Mouse (Mus musculus): ENCODE data around the gene Nfkbia. TPM values are rescaled to one million over a fixed set of nuclear protein-coding genes. Genes with fewer than 3 reads are reported as not detected.

Nfkbia gene
- polyA plus RNA-seq, 1 experiment from 2014 or later = 41.2 TPM

GRCm38 (mm10) chr12:55484800-55485199 lies 7.6 kb downstream of the Nfkbia start:
- Histone ChIP-seq H3K27me3 (ENCODE audit: control insufficient read depth, insufficient read depth, low read length) (no peaks in the 10 kb centered on the region), H3K4me3 (ENCODE audit: low read depth, low read length) (no peak overlapping the region), H3K9ac (ENCODE audit: low read length) (no peak overlapping the region), H3K4me1 (replicated peaks; ENCODE audit: control insufficient read depth, insufficient read depth, low read length) (no peaks in the 10 kb centered on the region), H3K9me3 (ENCODE audit: control insufficient read depth, low read length) (no peaks in the 10 kb centered on the region), H3K4me2 (ENCODE audit: low read depth, low read length, severe bottlenecking) (no peak overlapping the region), H3K27ac (ENCODE audit: low read depth, low read length) (no peak overlapping the region), H3K36me3 (ENCODE audit: control insufficient read depth, insufficient read depth, low read length) (no peaks in the 10 kb centered on the region; the same call in 1 of the 2 replicates)
- ATAC-seq (replicated peaks; ENCODE audit: low FRiP score) = no peak
- WGBS = 90% methylated on average over 6 of the region's 6 CpGs
- DNase-seq (ENCODE audit: low spot score) = no peak

- no peak overlapping the region for H3K4me2 ChIP-seq (ENCODE audit: low read depth, low read length, severe bottlenecking)
- no peak overlapping the region for H3K27ac ChIP-seq (ENCODE audit: low read depth, low read length)
- H3K4me1 ChIP-seq (replicated peaks; ENCODE audit: control insufficient read depth, insufficient read depth, low read length) = no peaks in the 10 kb centered on the region
- 78% methylated on average over 10 of the region's 10 CpGs for WGBS
- ATAC-seq (replicated peaks; ENCODE audit: low FRiP score) (no peak), DNase-seq (ENCODE audit: low spot score) (no peak)
- H3K9me3 ChIP-seq (ENCODE audit: control insufficient read depth, low read length) = no peaks in the 10 kb centered on the region
- H3K36me3 ChIP-seq (ENCODE audit: control insufficient read depth, insufficient read depth, low read length) = no peaks in the 10 kb centered on the region; the same call in 1 of the 2 replicates
- H3K4me3 ChIP-seq (ENCODE audit: low read depth, low read length) = no peak overlapping the region
- H3K9ac ChIP-seq (ENCODE audit: low read length) = no peak overlapping the region
- no peaks in the 10 kb centered on the region for H3K27me3 ChIP-seq (ENCODE audit: control insufficient read depth, insufficient read depth, low read length)
Measured at GRCm38 (mm10) chr12:55484079-55484774, 8.2 kb downstream of the Nfkbia start.

GRCm38 (mm10) chr12:55483591-55483990 lies 8.9 kb downstream of the Nfkbia start:
- ATAC-seq (replicated peaks; ENCODE audit: low FRiP score) (no peak), DNase-seq (ENCODE audit: low spot score) (no peak)
- Histone ChIP-seq H3K4me1 (replicated peaks; ENCODE audit: control insufficient read depth, insufficient read depth, low read length) (no peaks in the 10 kb centered on the region), H3K27me3 (ENCODE audit: control insufficient read depth, insufficient read depth, low read length) (no peaks in the 10 kb centered on the region), H3K36me3 (ENCODE audit: control insufficient read depth, insufficient read depth, low read length) (no peaks in the 10 kb centered on the region; the same call in 1 of the 2 replicates), H3K9ac (ENCODE audit: low read length) (no peak overlapping the region), H3K4me2 (ENCODE audit: low read depth, low read length, severe bottlenecking) (no peak overlapping the region), H3K4me3 (ENCODE audit: low read depth, low read length) (no peak overlapping the region), H3K27ac (ENCODE audit: low read depth, low read length) (no peak overlapping the region), H3K9me3 (ENCODE audit: control insufficient read depth, low read length) (no peaks in the 10 kb centered on the region)
- 70% methylated on average over 5 of the region's 5 CpGs for WGBS

- 79% methylated on average over 10 of the region's 10 CpGs for WGBS
Measured at GRCm38 (mm10) chr12:55482732-55483131, 9.7 kb downstream of the Nfkbia start.

GRCm38 (mm10) chr12:55481739-55482138 lies 10.7 kb downstream of the Nfkbia start:
- Histone ChIP-seq H3K36me3 (ENCODE audit: control insufficient read depth, insufficient read depth, low read length) (no peaks in the 10 kb centered on the region), H3K4me3 (ENCODE audit: low read depth, low read length) (no peak overlapping the region), H3K4me1 (replicated peaks; ENCODE audit: control insufficient read depth, insufficient read depth, low read length) (no peaks in the 10 kb centered on the region), H3K9ac (ENCODE audit: low read length) (no peak overlapping the region), H3K9me3 (ENCODE audit: control insufficient read depth, low read length) (no peaks in the 10 kb centered on the region), H3K27ac (ENCODE audit: low read depth, low read length) (no peak overlapping the region), H3K27me3 (ENCODE audit: control insufficient read depth, insufficient read depth, low read length) (no peaks in the 10 kb centered on the region), H3K4me2 (ENCODE audit: low read depth, low read length, severe bottlenecking) (no peak overlapping the region)
- no peak for ATAC-seq (replicated peaks; ENCODE audit: low FRiP score)
- 85% methylated on average over 4 of the region's 4 CpGs for WGBS
- no peak for DNase-seq (ENCODE audit: low spot score)

More at GRCm38 (mm10) chr12:55482732-55483131, 9.7 kb downstream of the Nfkbia start:
- Histone ChIP-seq H3K36me3 (ENCODE audit: control insufficient read depth, insufficient read depth, low read length) (no peaks in the 10 kb centered on the region), H3K4me1 (replicated peaks; ENCODE audit: control insufficient read depth, insufficient read depth, low read length) (no peaks in the 10 kb centered on the region), H3K4me3 (ENCODE audit: low read depth, low read length) (no peak overlapping the region), H3K27me3 (ENCODE audit: control insufficient read depth, insufficient read depth, low read length) (no peaks in the 10 kb centered on the region), H3K27ac (ENCODE audit: low read depth, low read length) (no peak overlapping the region), H3K9me3 (ENCODE audit: control insufficient read depth, low read length) (no peaks in the 10 kb centered on the region), H3K4me2 (ENCODE audit: low read depth, low read length, severe bottlenecking) (no peak overlapping the region), H3K9ac (ENCODE audit: low read length) (no peak overlapping the region)
- DNase-seq (ENCODE audit: low spot score) = no peak
- ATAC-seq (replicated peaks; ENCODE audit: low FRiP score) = no peak

GRCm38 (mm10) chr12:55480471-55481153 lies 11.8 kb downstream of the Nfkbia start:
- Histone ChIP-seq H3K27ac (ENCODE audit: low read depth, low read length) (no peak overlapping the region), H3K4me1 (replicated peaks; ENCODE audit: control insufficient read depth, insufficient read depth, low read length) (no peaks in the 10 kb centered on the region), H3K27me3 (ENCODE audit: control insufficient read depth, insufficient read depth, low read length) (no peaks in the 10 kb centered on the region), H3K9ac (ENCODE audit: low read length) (no peak overlapping the region), H3K4me2 (ENCODE audit: low read depth, low read length, severe bottlenecking) (no peak overlapping the region), H3K9me3 (ENCODE audit: control insufficient read depth, low read length) (no peaks in the 10 kb centered on the region), H3K36me3 (ENCODE audit: control insufficient read depth, insufficient read depth, low read length) (no peaks in the 10 kb centered on the region), H3K4me3 (ENCODE audit: low read depth, low read length) (no peak overlapping the region)
- ATAC-seq (replicated peaks; ENCODE audit: low FRiP score) = no peak
- WGBS = 83% methylated on average over 2 of the region's 2 CpGs
- DNase-seq (ENCODE audit: low spot score) = no peak

- no peak for DNase-seq (ENCODE audit: low spot score)
- no peak overlapping the region for H3K4me3 ChIP-seq (ENCODE audit: low read depth, low read length)
- no peak overlapping the region for H3K4me2 ChIP-seq (ENCODE audit: low read depth, low read length, severe bottlenecking)
- 73% methylated on average over 3 of the region's 3 CpGs for WGBS
- H3K9me3 ChIP-seq (ENCODE audit: control insufficient read depth, low read length) = no peaks in the 10 kb centered on the region
- no peak overlapping the region for H3K9ac ChIP-seq (ENCODE audit: low read length)
- no peak overlapping the region for H3K27ac ChIP-seq (ENCODE audit: low read depth, low read length)
- H3K4me1 ChIP-seq (replicated peaks; ENCODE audit: control insufficient read depth, insufficient read depth, low read length) = no peaks in the 10 kb centered on the region
- no peaks in the 10 kb centered on the region for H3K36me3 ChIP-seq (ENCODE audit: control insufficient read depth, insufficient read depth, low read length)
- no peak for ATAC-seq (replicated peaks; ENCODE audit: low FRiP score)
- H3K27me3 ChIP-seq (ENCODE audit: control insufficient read depth, insufficient read depth, low read length) = no peaks in the 10 kb centered on the region
Measured at GRCm38 (mm10) chr12:55478901-55479300, 13.5 kb downstream of the Nfkbia start.

GRCm38 (mm10) chr12:55474209-55474583 lies 18.3 kb downstream of the Nfkbia start:
- no peak overlapping the region for H3K9ac ChIP-seq (ENCODE audit: low read length)
- 88% methylated on average over 13 of the region's 13 CpGs for WGBS
- no peaks in the 10 kb centered on the region for H3K36me3 ChIP-seq (ENCODE audit: control insufficient read depth, insufficient read depth, low read length)
- H3K9me3 ChIP-seq (ENCODE audit: control insufficient read depth, low read length) = no peaks in the 10 kb centered on the region
- no peaks in the 10 kb centered on the region for H3K27me3 ChIP-seq (ENCODE audit: control insufficient read depth, insufficient read depth, low read length)
- H3K27ac ChIP-seq (ENCODE audit: low read depth, low read length) = no peak overlapping the region
- DNase-seq (ENCODE audit: low spot score) = no peak
- ATAC-seq (replicated peaks; ENCODE audit: low FRiP score) = no peak
- H3K4me2 ChIP-seq (ENCODE audit: low read depth, low read length, severe bottlenecking) = no peak overlapping the region
- no peak overlapping the region for H3K4me3 ChIP-seq (ENCODE audit: low read depth, low read length)
- peaks cover 4% of the 10 kb centered on the region for H3K4me1 ChIP-seq (replicated peaks; ENCODE audit: control insufficient read depth, insufficient read depth, low read length)
